Mouse (Mus musculus): ENCODE measurements around the gene Bnipl. TPM values are rescaled to one million over a fixed set of nuclear protein-coding genes. Genes with fewer than 3 reads are reported as not detected.

Bnipl gene
- polyA plus RNA-seq, 1 experiment from 2014 or later: not detected

- no peak for ATAC-seq (ENCODE audit: insufficient read depth)
- peaks cover 57% of the 10 kb centered on the region for H3K36me3 ChIP-seq (replicated peaks)
- no peak overlapping the region for H3K4me2 ChIP-seq
- H3K9ac ChIP-seq: no peak overlapping the region
- no peaks in the 10 kb centered on the region for H3K9me3 ChIP-seq (replicated peaks)
- H3K4me3 ChIP-seq (replicated peaks): no peak overlapping the region
- H3K27ac ChIP-seq (replicated peaks): no peak overlapping the region
- H3K4me1 ChIP-seq (replicated peaks): peaks cover 13% of the 10 kb centered on the region
- H3K27me3 ChIP-seq: no peaks in the 10 kb centered on the region
- WGBS (ENCODE audit: insufficient replicate concordance): 71% methylated on average over 8 of the region's 8 CpGs
These were observed 13.4 kb downstream of the Bnipl start for GRCm38 (mm10) chr3:95237541-95238099.

DNA sequence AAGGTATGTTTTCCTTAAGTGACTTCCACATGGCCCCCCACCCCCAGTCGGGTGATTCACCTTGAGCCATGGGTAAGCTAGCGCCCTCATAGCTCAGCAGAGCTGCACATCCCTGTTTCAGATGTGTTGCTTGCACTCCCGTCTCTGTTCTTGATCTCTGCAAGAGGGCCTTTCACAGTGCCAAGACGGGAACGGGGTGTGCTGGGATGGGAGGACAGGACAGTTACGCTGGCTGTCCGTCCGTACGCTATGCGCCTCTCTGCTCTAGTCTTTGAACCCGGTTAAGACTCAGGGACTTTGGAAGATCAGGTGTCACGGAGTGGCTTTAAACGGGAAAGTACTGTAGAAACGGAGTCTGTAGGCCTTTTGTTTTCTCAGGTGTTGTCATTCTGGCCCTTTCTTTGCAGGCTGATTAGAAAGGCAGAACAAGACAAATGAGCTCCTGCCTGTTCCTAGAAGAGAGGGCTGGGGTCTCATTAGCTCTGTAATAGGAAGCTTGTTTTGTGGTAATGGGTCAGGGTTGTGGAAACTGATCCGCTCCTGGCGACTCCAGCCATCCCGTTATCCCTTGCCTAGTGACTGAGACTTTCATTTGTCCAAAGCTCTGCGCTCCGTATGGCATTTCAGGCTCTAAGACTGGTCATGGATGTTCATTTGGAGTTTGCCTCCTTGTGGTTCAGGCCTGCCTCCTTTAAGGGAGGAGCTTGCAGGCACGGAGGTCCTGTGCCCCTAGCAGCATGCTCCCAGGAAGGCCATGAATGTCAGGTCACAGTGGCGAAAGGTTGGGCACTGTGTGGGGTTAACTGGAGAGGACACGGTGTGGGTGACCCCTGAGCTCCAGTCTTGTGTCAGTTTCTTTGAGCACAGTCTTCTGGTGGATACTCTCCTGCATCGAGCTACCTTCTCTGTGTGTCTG, 15.3 kb downstream of the Bnipl start:
- H3K4me3 ChIP-seq (replicated peaks): no peak overlapping the region
- peaks cover 33% of the 10 kb centered on the region for H3K4me1 ChIP-seq (replicated peaks)
- no peak overlapping the region for H3K27ac ChIP-seq (replicated peaks)
- H3K36me3 ChIP-seq (replicated peaks): peaks cover 70% of the 10 kb centered on the region
- ATAC-seq (ENCODE audit: insufficient read depth): no peak
- 84% methylated on average over 23 of the region's 23 CpGs for WGBS (ENCODE audit: insufficient replicate concordance)
- H3K4me2 ChIP-seq: no peak overlapping the region
- no peaks in the 10 kb centered on the region for H3K27me3 ChIP-seq
- no peak overlapping the region for H3K9ac ChIP-seq
- H3K9me3 ChIP-seq (replicated peaks): no peaks in the 10 kb centered on the region

GRCm38 (mm10) chr3:95233303-95233980, 17.6 kb downstream of the Bnipl start:
- Histone ChIP-seq H3K4me3 (replicated peaks) (no peak overlapping the region), H3K9me3 (replicated peaks) (no peaks in the 10 kb centered on the region), H3K4me1 (replicated peaks) (peaks cover 47% of the 10 kb centered on the region), H3K4me2 (no peak overlapping the region), H3K36me3 (replicated peaks) (peaks cover 70% of the 10 kb centered on the region), H3K9ac (no peak overlapping the region), H3K27ac (replicated peaks) (no peak overlapping the region), H3K27me3 (no peaks in the 10 kb centered on the region)
- ATAC-seq (ENCODE audit: insufficient read depth): no peak
- 84% methylated on average over 16 of the region's 16 CpGs for WGBS (ENCODE audit: insufficient replicate concordance)

DNA sequence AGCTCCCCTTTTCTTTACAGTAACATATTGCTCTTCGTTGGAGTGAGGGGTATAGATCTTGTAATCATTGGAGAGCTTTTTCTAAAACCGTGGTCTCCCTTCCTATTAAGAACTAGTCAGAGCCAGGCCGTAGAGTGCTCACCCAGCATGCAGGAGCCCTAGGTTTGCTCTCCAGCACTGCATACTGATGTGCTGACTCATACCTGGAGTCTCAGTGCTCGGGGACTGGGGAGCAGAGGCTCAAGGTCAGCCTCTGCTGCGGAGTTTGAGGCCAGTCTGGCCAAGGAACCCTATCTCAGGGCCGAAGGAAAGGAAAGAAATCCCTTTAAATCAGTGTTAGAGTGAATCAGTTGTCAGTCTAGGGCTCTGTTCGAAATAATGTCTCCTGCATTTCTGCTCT, 18.2 kb downstream of the Bnipl start:
- no peak for ATAC-seq (ENCODE audit: insufficient read depth)
- Histone ChIP-seq H3K9ac (no peak overlapping the region), H3K4me2 (0 out of 2 replicates have a peak overlapping the region, but pooled peaks have one; percentile 97), H3K27me3 (no peaks in the 10 kb centered on the region), H3K36me3 (replicated peaks) (peaks cover 64% of the 10 kb centered on the region), H3K27ac (replicated peaks) (peak overlapping the region; percentile 91; the same call in 1 of the 2 replicates), H3K4me1 (replicated peaks) (peaks cover 53% of the 10 kb centered on the region), H3K4me3 (replicated peaks) (no peak overlapping the region), H3K9me3 (replicated peaks) (no peaks in the 10 kb centered on the region)
- 75% methylated on average over 7 of the region's 7 CpGs for WGBS (ENCODE audit: insufficient replicate concordance)

DNA sequence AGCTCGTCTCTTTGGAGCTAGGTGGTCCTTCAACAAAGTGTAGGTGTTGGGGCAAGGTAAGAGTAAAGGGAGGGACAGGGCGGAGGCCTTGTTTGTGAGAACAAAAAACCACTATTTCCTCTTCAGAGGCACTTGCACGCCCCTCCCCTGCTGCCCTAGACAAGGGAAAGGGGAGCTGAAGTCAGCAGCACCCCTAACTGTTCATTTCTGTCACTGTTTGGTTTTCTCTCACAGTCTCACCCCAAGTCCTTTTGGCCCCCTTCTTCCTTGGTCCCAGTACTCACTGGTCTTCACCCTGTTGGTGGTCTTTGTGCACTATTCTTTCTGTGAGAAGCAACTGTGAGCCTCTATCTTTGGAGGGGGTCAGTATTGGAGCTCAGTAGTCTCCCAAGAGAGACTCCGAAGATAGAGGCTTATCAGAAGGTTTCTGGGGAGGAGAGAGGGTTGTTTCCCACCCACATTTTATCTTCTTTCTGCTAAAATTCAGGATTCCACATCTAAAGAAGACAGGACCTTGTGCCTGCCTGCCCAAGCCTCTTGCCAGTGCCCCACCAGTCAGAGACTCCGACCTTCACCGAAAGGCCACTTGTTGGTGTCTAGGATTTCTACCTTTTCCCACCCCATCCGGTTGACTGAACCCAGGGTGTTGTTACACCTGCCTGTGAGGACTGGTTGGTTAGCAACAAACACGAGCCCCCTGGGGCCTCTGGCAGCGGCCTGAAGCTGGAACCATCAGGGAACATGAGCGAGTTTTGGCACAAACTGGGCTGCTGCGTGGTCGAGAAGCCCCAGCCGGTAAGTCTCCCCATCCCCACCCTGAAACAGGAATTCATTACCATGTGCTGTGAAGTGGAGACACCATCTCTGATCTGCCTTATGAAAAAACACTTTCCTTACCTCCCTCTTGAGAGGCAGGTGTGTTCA, 19.4 kb downstream of the Bnipl start, which contains the start of gene Mllt11:
TSS of gene Mllt11 (minus strand) at position 874 of the 924 bp plus-strand sequence.
- H3K4me3 ChIP-seq (replicated peaks): peak within 1 kb of the TSS; percentile 82
- H3K36me3 ChIP-seq (replicated peaks): peaks cover 52% of the 10 kb centered on the region
- ATAC-seq (ENCODE audit: insufficient read depth): 0 out of 2 replicates have a peak, but pooled peaks have one; percentile 6
- no peaks in the 10 kb centered on the region for H3K9me3 ChIP-seq (replicated peaks)
- peak within 1 kb of the TSS; percentile 96 for H3K9ac ChIP-seq
- peaks cover 59% of the 10 kb centered on the region for H3K4me1 ChIP-seq (replicated peaks)
- WGBS (ENCODE audit: insufficient replicate concordance): 40% methylated on average over 13 of the region's 13 CpGs
- H3K27ac ChIP-seq (replicated peaks): peak within 1 kb of the TSS; percentile 91
- no peaks in the 10 kb centered on the region for H3K27me3 ChIP-seq
- peak within 1 kb of the TSS; percentile 97 for H3K4me2 ChIP-seq

DNA sequence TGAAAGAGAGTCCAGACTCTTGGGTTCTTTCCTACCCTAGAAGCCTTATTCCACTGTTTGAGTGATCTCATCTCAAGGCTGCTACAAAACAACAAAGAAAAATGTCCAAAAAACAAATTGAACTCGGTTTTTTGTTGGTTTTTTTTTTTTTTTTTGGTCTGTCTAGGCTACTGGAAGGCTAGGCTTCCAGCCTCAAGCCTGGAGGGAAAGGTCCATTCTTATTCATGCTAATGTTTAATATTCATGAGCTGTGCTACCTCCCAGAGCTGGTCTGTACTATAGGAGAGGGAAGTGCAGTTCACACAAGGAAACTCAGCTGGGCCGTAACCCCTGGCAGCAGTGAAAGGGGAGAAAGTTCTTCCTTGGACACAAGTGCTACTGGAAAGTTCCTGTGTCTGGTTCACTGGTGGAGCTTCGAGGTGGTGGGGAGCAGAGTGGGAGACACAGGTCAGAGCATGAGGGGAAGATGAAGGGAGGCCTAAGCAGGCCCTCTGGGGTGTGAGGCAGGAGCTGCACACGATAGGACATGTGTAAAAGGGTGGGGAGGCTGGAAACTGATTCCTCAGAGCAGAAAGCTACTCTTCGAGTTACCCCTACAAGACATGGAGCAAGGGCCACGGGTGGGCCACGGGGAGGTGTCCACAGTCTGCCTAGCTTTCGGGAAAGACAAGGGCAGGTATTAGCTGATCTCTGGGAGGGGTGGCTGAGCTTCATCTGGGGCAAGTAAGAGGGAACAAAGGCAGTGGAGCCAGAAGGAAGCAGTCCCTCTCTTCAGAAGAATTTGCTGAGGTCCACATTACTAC, 20.3 kb downstream of the Bnipl start:
- 12% methylated on average over 8 of the region's 8 CpGs for WGBS (ENCODE audit: insufficient replicate concordance)

GRCm38 (mm10) chr3:95229781-95230494, 21.1 kb downstream of the Bnipl start:
- H3K27ac ChIP-seq (replicated peaks): peak overlapping the region; percentile 91
- WGBS (ENCODE audit: insufficient replicate concordance): under 1% methylated on average over 13 of the region's 13 CpGs
- H3K9me3 ChIP-seq (replicated peaks): no peaks in the 10 kb centered on the region
- no peak for ATAC-seq (ENCODE audit: insufficient read depth)
- H3K36me3 ChIP-seq (replicated peaks): peaks cover 43% of the 10 kb centered on the region
- H3K4me1 ChIP-seq (replicated peaks): peaks cover 59% of the 10 kb centered on the region
- H3K9ac ChIP-seq: peak overlapping the region; percentile 96
- H3K4me2 ChIP-seq: peak overlapping the region; percentile 97
- H3K27me3 ChIP-seq: no peaks in the 10 kb centered on the region
- H3K4me3 ChIP-seq (replicated peaks): peak overlapping the region; percentile 82

More for the DNA sequence above, 20.3 kb downstream of the Bnipl start:
- Histone ChIP-seq H3K9ac (peak overlapping the region; percentile 96), H3K9me3 (replicated peaks) (no peaks in the 10 kb centered on the region), H3K36me3 (replicated peaks) (peaks cover 44% of the 10 kb centered on the region), H3K4me1 (replicated peaks) (peaks cover 59% of the 10 kb centered on the region), H3K4me3 (replicated peaks) (peak overlapping the region; percentile 82), H3K27ac (replicated peaks) (peak overlapping the region; percentile 91), H3K4me2 (peak overlapping the region; percentile 97), H3K27me3 (no peaks in the 10 kb centered on the region)
- 0 out of 2 replicates have a peak, but pooled peaks have one; percentile 19 for ATAC-seq (ENCODE audit: insufficient read depth)

DNA sequence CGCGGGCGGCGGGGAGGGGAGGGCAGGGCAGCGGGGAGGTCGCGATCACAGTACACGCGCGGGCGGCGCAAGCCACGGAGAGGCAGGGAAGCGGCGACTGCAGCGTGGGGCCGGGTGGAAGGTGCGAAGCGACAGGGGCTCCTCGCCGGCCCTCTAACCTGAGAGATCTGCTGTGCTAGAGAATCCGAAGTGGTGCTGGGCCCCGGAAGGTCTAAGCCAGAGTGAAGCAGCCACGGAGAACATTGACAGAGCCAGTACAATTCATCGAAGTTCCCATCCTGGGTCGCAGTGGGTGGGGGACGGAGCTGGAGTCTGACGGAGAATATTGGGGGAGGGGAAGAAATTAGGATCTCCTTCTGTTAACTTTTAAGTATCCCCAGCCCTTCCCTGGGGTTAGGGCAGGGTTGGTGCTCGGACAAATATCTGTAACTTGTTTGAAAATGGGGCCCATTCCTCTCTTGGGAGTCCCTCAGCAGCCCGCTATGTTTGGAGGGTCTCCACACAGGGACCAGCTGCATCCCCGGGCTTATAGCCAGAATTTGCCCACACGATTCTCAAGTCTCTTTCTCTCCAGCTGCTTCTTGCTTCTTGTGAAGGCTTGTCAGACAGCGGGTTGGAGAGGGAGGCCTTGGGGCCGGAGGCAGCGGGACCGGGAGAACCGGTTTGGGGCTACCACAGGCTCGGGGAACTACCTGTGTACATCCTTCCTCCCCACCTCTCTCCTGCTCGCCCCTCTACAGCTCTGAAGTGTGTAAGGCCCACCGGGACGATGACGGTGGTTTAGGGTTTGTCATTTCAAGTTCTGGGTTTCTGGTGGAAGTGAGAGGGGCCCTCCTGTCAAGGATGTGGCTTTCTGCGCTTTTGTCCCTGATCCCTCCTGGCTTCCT, 21.9 kb downstream of the Bnipl start:
- H3K4me2 ChIP-seq: peak overlapping the region; percentile 97
- ATAC-seq (ENCODE audit: insufficient read depth): peak; percentile 13
- H3K27me3 ChIP-seq: no peaks in the 10 kb centered on the region
- peak overlapping the region; percentile 91 for H3K27ac ChIP-seq (replicated peaks)
- WGBS (ENCODE audit: insufficient replicate concordance): 0% methylated on average over 43 of the region's 43 CpGs
- H3K4me1 ChIP-seq (replicated peaks): peaks cover 62% of the 10 kb centered on the region
- H3K4me3 ChIP-seq (replicated peaks): peak overlapping the region; percentile 82
- peaks cover 35% of the 10 kb centered on the region for H3K36me3 ChIP-seq (replicated peaks)
- no peaks in the 10 kb centered on the region for H3K9me3 ChIP-seq (replicated peaks)
- peak overlapping the region; percentile 96 for H3K9ac ChIP-seq
